Mouse (Mus musculus) hindbrain, embryonic 15.5 days (tissue): ENCODE measurements at regions not wholly inside any gene's neighbourhood (a gene's known extent, or its start where the extent isn't known, plus 50 kb on each side); places are given as distances from the start of the nearest gene placed in this dataset.

Experiments
- ATAC-seq: fragments of 200-750 bp; cut with Nextera tagmentation; 2 replicates; pipeline ENCODE4 v1.8.0; 2017; ENCODE audit warnings: low read depth, moderate number of reproducible peaks, moderate TSS enrichment; ENCODE audit not compliant: low FRiP score
- H3K27ac ChIP-seq: fragments of 300-500 bp; sonication (generic); replicated peaks from 2 replicates; pipeline ENCODE4 v1.5.1; 2015; ENCODE audit warnings: mild to moderate bottlenecking, inconsistent platforms
- H3K27me3 ChIP-seq: fragments of 300-500 bp; sonication (generic); 2 replicates; pipeline ENCODE4 v1.6.1; 2015; ENCODE audit warnings: control low read depth, inconsistent platforms
- H3K36me3 ChIP-seq: fragments of 300-500 bp; sonication (generic); 2 replicates; pipeline ENCODE4 v1.6.1; 2015; ENCODE audit warnings: control low read depth, inconsistent platforms
- H3K4me1 ChIP-seq: fragments of 300-500 bp; sonication (generic); replicated peaks from 2 replicates; pipeline ENCODE4 v1.6.1; 2015; ENCODE audit warnings: control low read depth, inconsistent platforms
- H3K4me2 ChIP-seq: fragments of 300-500 bp; sonication (generic); 2 replicates; pipeline ENCODE4 v1.6.1; 2015; ENCODE audit warnings: moderate library complexity, mild to moderate bottlenecking, inconsistent platforms
- H3K4me3 ChIP-seq: fragments of 300-500 bp; sonication (generic); 2 replicates; pipeline ENCODE4 v1.5.1; 2015; ENCODE audit warnings: mild to moderate bottlenecking, inconsistent platforms
- H3K9ac ChIP-seq: fragments of 300-500 bp; sonication (generic); 2 replicates; pipeline ENCODE4 v1.6.1; 2015; ENCODE audit warnings: inconsistent platforms
- H3K9me3 ChIP-seq: fragments of 300-500 bp; sonication (generic); 2 replicates; pipeline ENCODE4 v1.6.1; 2016; ENCODE audit warnings: control low read depth, inconsistent platforms
- WGBS: fragments of 180-500 bp; shearing (Covaris S2); methylation state at CpG from one replicate; pipeline ENCODE4 v1.1.7; 2015; 5-methylcytosine and 5-hydroxymethylcytosine counted together

DNA sequence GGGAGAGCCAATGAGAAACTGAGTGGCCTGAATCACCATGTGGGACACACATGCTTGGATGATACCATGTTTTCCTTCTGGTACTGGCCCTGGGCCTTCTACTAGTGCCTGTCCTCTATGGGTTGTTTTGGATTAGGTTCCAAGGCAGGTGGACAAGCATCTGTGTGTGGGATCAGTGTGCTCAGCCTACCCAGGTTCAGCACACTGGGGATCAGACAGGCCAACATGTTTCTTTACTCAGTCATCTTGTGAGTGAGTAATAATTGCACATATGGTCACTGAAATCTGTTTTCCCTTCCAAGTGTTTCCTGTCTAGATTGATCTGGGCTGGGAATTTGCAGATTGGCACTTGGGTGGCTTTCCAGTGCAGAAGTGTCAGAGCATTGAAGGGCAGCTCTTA is 346.6 kb upstream of the Tmc3 start:
- Histone ChIP-seq H3K9ac (no peak overlapping the region), H3K36me3 (no peaks in the 10 kb centered on the region), H3K9me3 (no peaks in the 10 kb centered on the region), H3K4me3 (no peak overlapping the region), H3K27ac (no peak overlapping the region), H3K4me1 (no peaks in the 10 kb centered on the region), H3K4me2 (no peak overlapping the region), H3K27me3 (no peaks in the 10 kb centered on the region)
- ATAC-seq: no peak

DNA sequence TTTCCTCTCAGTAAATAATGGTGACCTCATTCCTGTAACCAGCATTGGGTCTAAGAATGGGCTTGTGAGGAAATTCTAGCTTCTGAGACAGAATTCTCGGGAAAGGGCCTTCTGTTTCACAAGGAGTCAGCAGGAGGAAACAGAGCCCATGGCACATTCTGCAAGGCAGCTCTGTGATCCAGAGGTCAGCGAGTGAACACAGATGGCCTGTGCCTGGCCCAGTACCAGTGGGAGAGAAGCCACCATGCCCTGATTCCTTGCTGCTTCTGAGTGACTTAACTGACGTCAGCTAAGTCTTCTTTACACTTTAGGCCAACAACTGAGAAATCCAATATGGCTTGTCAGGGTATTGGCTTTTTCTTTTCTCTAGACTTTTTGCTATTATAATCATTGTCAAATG is 342.5 kb upstream of the Tmc3 start:
- Histone ChIP-seq H3K36me3 (no peaks in the 10 kb centered on the region), H3K9ac (no peak overlapping the region), H3K27me3 (no peaks in the 10 kb centered on the region), H3K27ac (no peak overlapping the region), H3K4me3 (no peak overlapping the region), H3K9me3 (no peaks in the 10 kb centered on the region), H3K4me2 (no peak overlapping the region), H3K4me1 (no peaks in the 10 kb centered on the region)
- ATAC-seq: no peak
- WGBS: 52% methylated on average over 3 of the region's 3 CpGs

DNA sequence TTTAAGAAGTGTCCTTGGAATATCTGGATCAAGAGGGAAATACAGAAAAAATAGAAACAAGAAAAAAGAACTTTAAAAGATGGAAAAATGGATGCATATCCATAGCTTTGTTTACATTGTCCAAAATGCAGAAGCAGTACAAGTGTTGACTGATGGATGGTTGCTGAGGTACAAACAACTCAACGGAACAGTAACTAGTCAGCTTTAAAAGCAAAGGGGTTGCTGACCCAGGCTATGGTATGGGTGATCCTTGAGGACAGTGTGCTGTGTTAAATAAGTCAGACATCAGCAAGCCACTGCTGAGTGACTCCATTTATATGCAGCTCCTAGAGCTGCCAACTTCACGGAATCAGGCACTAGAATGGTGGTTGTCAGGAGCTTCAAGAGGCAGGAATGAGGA is 338.9 kb upstream of the Tmc3 start:
- H3K27ac ChIP-seq: no peak overlapping the region
- H3K9ac ChIP-seq: no peak overlapping the region
- no peaks in the 10 kb centered on the region for H3K9me3 ChIP-seq
- H3K27me3 ChIP-seq: no peaks in the 10 kb centered on the region
- H3K36me3 ChIP-seq: no peaks in the 10 kb centered on the region
- 70% methylated on average over 2 of the region's 2 CpGs for WGBS
- no peak overlapping the region for H3K4me3 ChIP-seq
- H3K4me1 ChIP-seq: no peaks in the 10 kb centered on the region
- ATAC-seq: no peak
- no peak overlapping the region for H3K4me2 ChIP-seq

DNA sequence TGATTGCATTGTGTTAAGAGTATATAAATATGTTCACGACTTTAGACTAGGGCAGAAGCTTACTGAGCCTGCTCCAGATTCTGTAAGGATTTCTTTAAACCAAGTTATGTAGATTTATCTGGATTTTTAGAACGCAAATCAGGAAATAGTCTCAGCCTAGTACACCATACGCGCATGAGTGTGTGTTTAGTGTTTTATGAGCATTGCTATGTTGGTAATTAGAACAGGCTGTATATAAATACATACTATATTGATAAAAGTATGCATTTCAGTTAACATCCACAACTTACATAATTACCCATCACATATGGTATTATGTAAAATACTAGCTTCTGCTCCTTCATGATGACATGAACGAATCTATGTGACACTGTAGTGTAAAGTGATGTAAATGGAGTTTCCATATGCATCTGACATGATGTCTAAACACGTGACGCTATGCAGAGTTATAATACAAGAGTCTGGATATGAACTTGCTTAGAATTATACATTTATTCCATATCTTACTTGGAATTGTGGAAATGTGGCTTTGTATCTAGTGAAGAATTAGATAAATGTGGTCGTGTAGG is 332.6 kb upstream of the Tmc3 start:
- Histone ChIP-seq H3K4me3 (no peak overlapping the region), H3K4me1 (no peaks in the 10 kb centered on the region), H3K27ac (no peak overlapping the region), H3K27me3 (no peaks in the 10 kb centered on the region), H3K36me3 (no peaks in the 10 kb centered on the region), H3K9me3 (no peaks in the 10 kb centered on the region), H3K9ac (no peak overlapping the region), H3K4me2 (no peak overlapping the region)
- 89% methylated on average over 8 of the region's 8 CpGs for WGBS
- no peak for ATAC-seq

DNA sequence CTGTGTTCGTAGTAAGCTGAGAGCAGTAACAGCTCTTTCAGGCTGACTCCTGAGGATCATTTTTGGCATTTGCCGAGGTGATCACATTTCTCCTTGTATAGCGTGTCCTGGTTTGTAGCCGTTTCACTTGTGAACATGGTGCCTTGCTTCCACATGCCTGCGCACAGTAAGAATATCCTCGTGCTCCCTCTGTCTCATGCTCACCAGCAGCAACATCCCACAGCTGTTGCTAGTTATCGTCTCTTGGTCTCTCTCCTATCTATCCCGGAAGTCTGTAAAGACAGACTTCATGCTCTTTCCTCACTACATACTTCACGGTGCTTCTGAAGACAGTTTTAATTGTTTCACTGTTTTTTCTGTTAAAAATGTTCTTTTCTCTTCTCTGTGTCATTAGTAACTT is 331.7 kb upstream of the Tmc3 start:
- no peak overlapping the region for H3K4me3 ChIP-seq
- no peaks in the 10 kb centered on the region for H3K4me1 ChIP-seq
- H3K9me3 ChIP-seq: no peaks in the 10 kb centered on the region
- no peak for ATAC-seq
- no peak overlapping the region for H3K27ac ChIP-seq
- H3K9ac ChIP-seq: no peak overlapping the region
- no peak overlapping the region for H3K4me2 ChIP-seq
- no peaks in the 10 kb centered on the region for H3K27me3 ChIP-seq
- 89% methylated on average over 9 of the region's 9 CpGs for WGBS
- H3K36me3 ChIP-seq: no peaks in the 10 kb centered on the region

DNA sequence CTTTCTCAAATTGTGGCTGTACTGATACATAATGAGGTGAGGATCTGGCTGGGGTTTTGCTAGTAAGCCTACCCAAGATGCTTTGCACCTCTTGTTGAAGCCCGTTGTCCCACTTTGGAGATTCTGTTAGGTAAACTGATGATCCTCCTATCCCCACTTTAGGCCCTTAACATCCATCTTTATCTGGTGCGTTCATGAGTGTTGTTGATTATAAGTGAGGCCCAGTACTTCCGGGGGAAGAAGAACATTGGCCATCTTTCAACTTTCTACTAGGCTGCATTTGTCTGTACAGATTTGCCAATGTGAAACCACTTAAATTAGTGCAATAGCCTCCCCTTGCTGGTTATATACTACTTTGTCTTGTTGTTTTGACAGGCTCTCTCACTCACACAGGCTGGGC is 331.3 kb upstream of the Tmc3 start:
- Histone ChIP-seq H3K4me2 (no peak overlapping the region), H3K4me3 (no peak overlapping the region), H3K27me3 (no peaks in the 10 kb centered on the region), H3K9me3 (no peaks in the 10 kb centered on the region), H3K27ac (no peak overlapping the region), H3K36me3 (no peaks in the 10 kb centered on the region), H3K4me1 (no peaks in the 10 kb centered on the region), H3K9ac (no peak overlapping the region)
- no peak for ATAC-seq
- 97% methylated on average over 3 of the region's 3 CpGs for WGBS

DNA sequence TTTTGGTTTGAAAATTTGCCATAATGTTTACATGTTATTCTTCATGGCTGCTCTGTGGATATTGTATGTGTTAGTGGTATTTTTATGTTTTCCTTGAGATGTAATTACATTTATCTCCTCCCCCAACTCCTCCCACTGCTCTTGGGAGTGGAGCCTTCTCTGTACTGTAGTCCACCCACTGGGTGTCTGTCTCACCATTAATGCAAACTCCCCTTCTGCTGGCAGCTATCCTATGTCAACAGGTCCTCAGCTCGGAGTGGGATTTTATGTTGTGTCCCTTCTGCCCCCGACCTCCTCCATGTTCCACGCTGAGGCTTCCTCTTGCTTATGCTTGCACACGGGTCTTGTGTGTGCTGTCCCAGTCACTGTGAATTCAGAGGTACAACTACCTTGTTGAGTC is 330.3 kb upstream of the Tmc3 start:
- no peak overlapping the region for H3K4me2 ChIP-seq
- H3K36me3 ChIP-seq: no peaks in the 10 kb centered on the region
- 79% methylated on average over 4 of the region's 4 CpGs for WGBS
- no peak overlapping the region for H3K4me3 ChIP-seq
- H3K9me3 ChIP-seq: no peaks in the 10 kb centered on the region
- ATAC-seq: no peak
- no peak overlapping the region for H3K9ac ChIP-seq
- H3K27ac ChIP-seq: no peak overlapping the region
- no peaks in the 10 kb centered on the region for H3K27me3 ChIP-seq
- no peaks in the 10 kb centered on the region for H3K4me1 ChIP-seq

DNA sequence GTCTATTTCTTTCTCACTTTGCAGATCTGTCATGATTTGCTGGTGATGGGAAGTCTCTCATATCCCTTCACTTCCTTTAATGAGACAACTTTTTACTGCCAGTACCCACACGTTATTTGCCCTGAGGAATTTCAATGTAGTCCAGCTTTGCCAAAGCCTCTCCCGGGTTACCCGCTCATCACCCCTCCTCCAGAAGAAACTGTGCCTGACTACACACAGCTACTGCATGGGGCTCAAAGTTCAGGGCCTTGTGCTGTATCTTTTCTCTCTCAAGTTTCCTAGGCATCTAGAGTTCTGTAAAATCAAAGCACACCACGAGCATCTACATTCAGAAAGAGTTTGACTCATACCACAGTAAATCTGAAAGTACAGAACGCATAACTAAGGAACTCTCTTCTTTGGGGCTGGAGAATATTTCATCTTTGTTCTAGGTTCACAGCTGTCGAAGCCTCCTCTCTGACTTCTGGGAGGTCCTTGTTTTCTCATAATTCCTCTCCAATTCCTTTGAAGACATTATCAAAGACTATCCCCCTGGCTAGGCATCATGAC is 328.4 kb upstream of the Tmc3 start:
- H3K27me3 ChIP-seq: no peaks in the 10 kb centered on the region
- 84% methylated on average over 6 of the region's 6 CpGs for WGBS
- no peak overlapping the region for H3K4me2 ChIP-seq
- H3K9ac ChIP-seq: no peak overlapping the region
- no peak overlapping the region for H3K27ac ChIP-seq
- H3K4me3 ChIP-seq: no peak overlapping the region
- ATAC-seq: no peak
- H3K4me1 ChIP-seq: no peaks in the 10 kb centered on the region
- H3K36me3 ChIP-seq: no peaks in the 10 kb centered on the region
- H3K9me3 ChIP-seq: no peaks in the 10 kb centered on the region

DNA sequence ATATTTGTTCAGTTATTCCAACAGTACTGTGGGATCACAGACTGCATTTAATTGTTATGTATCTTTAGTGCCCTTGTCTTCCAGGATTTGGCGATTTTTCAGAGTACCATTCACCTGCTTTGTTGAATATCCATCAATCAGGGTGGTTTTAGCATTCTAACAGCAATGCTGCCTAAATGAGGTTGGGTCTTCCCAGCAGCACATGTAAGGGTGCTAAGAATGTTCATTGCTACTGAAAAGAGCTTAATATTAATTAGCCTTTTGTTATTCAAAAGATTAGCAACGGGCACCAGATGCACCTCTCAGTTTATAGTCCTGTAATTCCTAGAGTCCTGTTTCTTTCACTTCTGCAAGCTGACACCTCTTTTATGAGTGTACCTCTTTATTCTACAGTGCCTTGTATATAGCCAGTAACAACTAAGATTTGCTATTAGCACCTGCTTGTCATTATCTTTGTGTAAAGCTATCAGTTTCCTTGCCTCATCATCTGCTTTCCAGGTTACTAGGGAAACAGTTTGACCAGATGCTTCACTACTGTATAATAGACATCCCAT is 326.3 kb upstream of the Tmc3 start:
- Histone ChIP-seq H3K9ac (no peak overlapping the region), H3K4me1 (no peaks in the 10 kb centered on the region), H3K27ac (no peak overlapping the region), H3K4me3 (no peak overlapping the region), H3K27me3 (no peaks in the 10 kb centered on the region), H3K36me3 (no peaks in the 10 kb centered on the region), H3K9me3 (no peaks in the 10 kb centered on the region), H3K4me2 (no peak overlapping the region)
- 40% methylated on average over 2 of the region's 2 CpGs for WGBS
- no peak for ATAC-seq

DNA sequence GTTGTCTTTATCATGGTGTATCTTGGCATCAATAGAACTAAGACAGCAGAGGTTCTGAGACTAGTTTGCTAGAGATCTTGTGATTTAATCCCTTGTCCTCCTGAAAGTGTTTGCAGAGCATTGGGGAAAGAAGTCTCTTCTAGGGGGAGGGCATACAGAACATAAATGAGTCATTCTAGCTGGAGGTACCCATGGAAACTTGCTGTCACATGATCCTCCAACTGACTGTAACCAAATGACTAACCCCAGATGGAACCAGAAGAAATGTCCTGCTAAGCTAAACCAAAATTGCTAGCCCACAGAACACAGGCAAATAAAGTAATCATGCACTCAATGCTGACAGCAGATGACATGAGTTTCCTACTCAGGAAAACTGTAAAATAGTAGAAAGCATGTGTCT is 323.2 kb upstream of the Tmc3 start:
- Histone ChIP-seq H3K9ac (no peak overlapping the region), H3K9me3 (no peaks in the 10 kb centered on the region), H3K4me2 (no peak overlapping the region), H3K27ac (no peak overlapping the region), H3K4me3 (no peak overlapping the region), H3K4me1 (no peaks in the 10 kb centered on the region), H3K27me3 (no peaks in the 10 kb centered on the region), H3K36me3 (no peaks in the 10 kb centered on the region)
- ATAC-seq: no peak

DNA sequence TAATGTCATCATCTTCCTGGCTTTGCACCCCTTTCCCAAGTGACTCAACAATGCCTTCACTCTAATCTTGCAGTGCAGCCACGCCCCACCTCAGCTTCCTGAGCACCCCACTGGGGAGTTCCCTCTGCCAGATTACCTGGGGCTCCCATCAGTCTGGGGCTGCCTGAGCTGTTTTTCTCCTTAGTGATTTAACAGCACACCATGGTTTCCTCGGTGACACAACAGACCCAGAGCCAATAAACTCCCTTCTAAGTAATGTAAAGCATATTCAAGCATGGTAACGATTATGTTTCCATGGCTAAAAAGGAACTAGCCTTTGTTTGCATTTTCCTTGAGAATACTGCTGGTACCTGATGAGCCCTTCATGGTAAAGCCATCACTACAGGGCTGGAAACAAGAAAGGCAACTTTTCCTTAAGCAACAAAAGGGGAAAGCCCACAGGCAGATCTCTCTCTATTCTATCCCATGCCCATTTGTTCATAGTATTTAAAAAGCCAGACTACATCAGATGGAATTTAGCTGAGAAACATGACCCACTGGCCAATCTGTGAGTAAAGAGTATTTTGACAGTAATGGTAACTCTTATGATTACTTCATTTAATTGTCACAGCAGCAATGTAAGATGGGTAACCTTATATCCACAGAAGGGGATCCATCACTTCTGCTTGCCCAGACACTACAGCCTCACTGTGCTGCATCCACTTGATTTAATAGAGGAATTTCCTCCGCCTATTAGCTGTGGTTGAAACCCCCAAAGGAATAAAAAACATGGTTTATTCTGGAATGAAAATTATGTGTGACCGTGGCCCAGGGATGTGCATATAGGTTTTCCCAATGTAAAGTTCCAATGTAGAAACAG is 294.6 kb upstream of the Tmc3 start:
- Histone ChIP-seq H3K27me3 (no peaks in the 10 kb centered on the region), H3K36me3 (no peaks in the 10 kb centered on the region), H3K4me3 (no peak overlapping the region), H3K27ac (no peak overlapping the region), H3K4me1 (no peaks in the 10 kb centered on the region), H3K9me3 (no peaks in the 10 kb centered on the region), H3K4me2 (no peak overlapping the region), H3K9ac (no peak overlapping the region)
- ATAC-seq: no peak
- 39% methylated on average over 5 of the region's 5 CpGs for WGBS

DNA sequence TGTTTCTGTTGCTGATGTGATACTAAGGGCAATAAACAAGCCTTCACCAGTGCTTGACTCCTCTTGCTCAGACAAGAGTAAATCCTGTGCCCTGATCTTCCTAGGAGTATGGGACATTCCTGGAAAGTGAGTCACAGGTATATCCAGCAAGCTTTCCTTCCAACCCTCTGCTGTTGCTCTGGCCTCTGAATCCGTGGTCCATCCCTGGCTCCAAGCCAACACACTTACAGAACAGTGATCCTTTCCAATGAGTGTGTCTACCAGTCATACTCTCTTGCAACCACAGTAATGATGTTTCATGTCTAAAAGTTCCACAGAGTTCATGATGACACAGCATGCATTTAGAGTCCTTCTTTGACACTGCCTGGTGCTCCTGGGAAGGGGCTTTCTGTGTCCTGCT is 277.6 kb upstream of the Tmc3 start:
- Histone ChIP-seq H3K9ac (no peak overlapping the region), H3K9me3 (no peaks in the 10 kb centered on the region), H3K4me2 (no peak overlapping the region), H3K27me3 (no peaks in the 10 kb centered on the region), H3K36me3 (no peaks in the 10 kb centered on the region), H3K27ac (no peak overlapping the region), H3K4me3 (no peak overlapping the region), H3K4me1 (no peaks in the 10 kb centered on the region)
- 60% methylated on average over 1 of the region's 1 CpGs for WGBS
- no peak for ATAC-seq
